Mouse (Mus musculus): ENCODE measurements at regions not wholly inside any gene's neighbourhood (a gene's known extent, or its start where the extent isn't known, plus 50 kb on each side); places are given as distances from the start of the nearest gene placed in this dataset.

DNA sequence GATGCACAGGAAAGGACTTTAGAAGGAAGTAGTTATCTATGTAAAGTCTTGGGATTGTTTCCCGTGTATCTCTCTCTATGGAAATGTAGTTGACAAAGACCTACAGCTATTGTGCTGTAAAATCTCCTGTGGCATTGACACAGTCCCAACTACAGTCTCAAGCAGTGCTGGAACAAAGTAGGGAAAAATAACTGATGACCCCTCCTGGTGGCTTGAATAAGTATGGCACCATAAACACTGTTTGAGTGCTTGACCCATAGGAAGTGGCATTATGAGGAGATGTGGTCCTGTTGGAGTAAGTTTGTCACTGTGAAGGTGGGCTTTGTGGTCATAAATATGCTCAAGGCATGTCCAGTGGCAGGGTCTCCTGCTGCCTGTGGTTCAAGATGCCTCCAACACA lies 928.4 kb upstream of the Mms22l start:
- Histone ChIP-seq H3K4me3 (replicated peaks) (no peak overlapping the region), H3K9ac (no peak overlapping the region), H3K9me3 (replicated peaks) (no peaks in the 10 kb centered on the region), H3K27me3 (no peaks in the 10 kb centered on the region), H3K27ac (replicated peaks) (no peak overlapping the region), H3K4me2 (replicated peaks) (no peak overlapping the region), H3K36me3 (no peaks in the 10 kb centered on the region), H3K4me1 (no peaks in the 10 kb centered on the region)
- 70% methylated on average over 1 of the region's 1 CpGs for WGBS
- no peak for ATAC-seq (ENCODE audit: insufficient number of reproducible peaks, low FRiP score, low TSS enrichment, low read depth)

DNA sequence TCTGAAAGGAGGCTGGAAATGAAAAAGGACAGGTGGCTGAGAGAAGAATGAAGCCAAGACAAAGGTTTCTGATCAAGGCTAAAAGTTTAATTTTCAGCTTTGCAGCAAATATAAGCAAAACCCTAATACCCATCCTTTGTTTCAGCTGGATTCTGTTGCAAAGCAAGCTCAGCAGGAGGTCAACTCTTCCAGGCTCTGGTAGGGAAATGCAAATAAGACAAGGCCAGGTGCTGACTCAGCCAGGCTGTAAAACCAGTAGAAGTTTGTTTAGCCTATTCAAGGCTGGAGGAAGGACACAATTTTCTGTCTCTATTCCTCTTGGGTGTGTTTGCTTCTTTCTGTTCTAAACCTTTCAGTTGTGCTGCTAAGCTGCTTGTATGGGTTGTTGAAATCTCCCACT lies 923.2 kb upstream of the Mms22l start:
- Histone ChIP-seq H3K4me1 (no peaks in the 10 kb centered on the region), H3K36me3 (no peaks in the 10 kb centered on the region)

DNA sequence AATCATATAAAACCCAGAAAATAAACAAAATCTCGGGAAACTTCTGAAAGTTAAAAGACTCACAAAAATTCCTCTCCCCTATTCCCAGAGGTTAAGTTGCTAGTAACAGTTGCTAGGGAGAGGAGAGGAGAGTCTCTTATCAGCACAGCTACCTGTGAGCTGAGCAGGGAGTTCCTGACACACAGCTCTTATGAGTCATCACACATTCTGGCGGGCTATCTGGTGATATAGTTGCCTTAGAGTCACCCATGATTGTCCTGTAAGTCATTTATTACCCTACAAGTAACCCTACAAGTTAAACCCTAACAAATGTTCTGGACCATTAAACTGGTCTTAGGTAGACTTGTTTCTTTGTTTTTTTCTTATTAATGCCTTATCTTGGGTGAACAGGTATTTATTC lies 908.8 kb upstream of the Mms22l start:
- 50% methylated on average over 2 of the region's 2 CpGs for WGBS
- no peaks in the 10 kb centered on the region for H3K4me1 ChIP-seq
- H3K27me3 ChIP-seq: no peaks in the 10 kb centered on the region
- H3K4me3 ChIP-seq (replicated peaks): no peak overlapping the region
- no peaks in the 10 kb centered on the region for H3K36me3 ChIP-seq
- no peaks in the 10 kb centered on the region for H3K9me3 ChIP-seq (replicated peaks)
- H3K27ac ChIP-seq (replicated peaks): no peak overlapping the region
- ATAC-seq (ENCODE audit: insufficient number of reproducible peaks, low FRiP score, low TSS enrichment, low read depth): no peak
- H3K9ac ChIP-seq: no peak overlapping the region
- H3K4me2 ChIP-seq (replicated peaks): no peak overlapping the region

More for the DNA sequence above, 923.2 kb upstream of the Mms22l start:
- no peak overlapping the region for H3K4me3 ChIP-seq (replicated peaks)
- ATAC-seq (ENCODE audit: insufficient number of reproducible peaks, low FRiP score, low TSS enrichment, low read depth): no peak
- no peak overlapping the region for H3K27ac ChIP-seq (replicated peaks)
- no peak overlapping the region for H3K9ac ChIP-seq
- H3K27me3 ChIP-seq: no peaks in the 10 kb centered on the region
- H3K4me2 ChIP-seq (replicated peaks): no peak overlapping the region
- H3K9me3 ChIP-seq (replicated peaks): no peaks in the 10 kb centered on the region

DNA sequence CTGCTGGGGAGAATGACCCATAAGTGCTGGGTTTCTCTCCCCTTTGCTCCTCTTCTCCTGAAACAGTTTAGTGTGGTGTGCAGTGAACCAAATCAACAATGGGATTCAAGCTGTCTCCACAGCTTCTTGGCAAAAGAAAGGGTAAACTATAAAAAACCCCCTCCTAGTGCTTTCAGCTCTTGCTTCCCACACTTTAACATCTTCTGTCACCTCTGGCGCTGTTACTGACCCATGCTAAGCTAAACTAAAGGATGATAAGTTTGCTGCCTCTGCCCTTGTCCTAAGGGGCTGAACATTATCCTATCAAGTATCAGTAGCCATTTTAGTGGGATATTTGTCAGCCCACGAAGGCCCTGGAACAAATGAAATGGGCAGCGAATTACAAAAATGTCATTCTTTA lies 905.4 kb upstream of the Mms22l start:
- no peak overlapping the region for H3K27ac ChIP-seq (replicated peaks)
- no peaks in the 10 kb centered on the region for H3K4me1 ChIP-seq
- no peaks in the 10 kb centered on the region for H3K9me3 ChIP-seq (replicated peaks)
- 60% methylated on average over 3 of the region's 3 CpGs for WGBS
- H3K36me3 ChIP-seq: no peaks in the 10 kb centered on the region
- no peak overlapping the region for H3K9ac ChIP-seq
- no peak overlapping the region for H3K4me3 ChIP-seq (replicated peaks)
- ATAC-seq (ENCODE audit: insufficient number of reproducible peaks, low FRiP score, low TSS enrichment, low read depth): no peak
- no peaks in the 10 kb centered on the region for H3K27me3 ChIP-seq
- no peak overlapping the region for H3K4me2 ChIP-seq (replicated peaks)

DNA sequence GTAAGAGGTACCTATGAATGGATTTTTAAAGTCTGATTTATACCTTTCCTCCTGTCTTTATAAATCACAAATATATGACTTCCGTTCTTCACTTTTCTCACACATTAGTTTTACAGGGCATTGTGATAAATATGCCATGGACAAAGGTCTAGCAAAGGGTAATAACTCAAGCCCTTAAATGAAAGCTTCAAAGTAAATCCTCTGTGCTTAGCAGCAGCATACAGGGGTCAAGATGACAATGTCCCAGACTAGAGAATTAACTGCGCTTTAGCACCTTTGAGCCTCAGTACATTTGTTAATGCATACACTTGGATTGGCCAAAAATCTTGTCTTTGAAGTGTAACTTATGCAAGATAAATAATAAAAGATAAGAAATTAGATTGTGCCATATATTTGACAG lies 904.7 kb upstream of the Mms22l start:
- H3K4me2 ChIP-seq (replicated peaks): no peak overlapping the region
- no peak for ATAC-seq (ENCODE audit: insufficient number of reproducible peaks, low FRiP score, low TSS enrichment, low read depth)
- no peaks in the 10 kb centered on the region for H3K4me1 ChIP-seq
- H3K36me3 ChIP-seq: no peaks in the 10 kb centered on the region
- no peak overlapping the region for H3K4me3 ChIP-seq (replicated peaks)
- WGBS: 90% methylated on average over 2 of the region's 2 CpGs
- no peaks in the 10 kb centered on the region for H3K9me3 ChIP-seq (replicated peaks)
- H3K27me3 ChIP-seq: no peaks in the 10 kb centered on the region
- no peak overlapping the region for H3K9ac ChIP-seq
- H3K27ac ChIP-seq (replicated peaks): no peak overlapping the region

DNA sequence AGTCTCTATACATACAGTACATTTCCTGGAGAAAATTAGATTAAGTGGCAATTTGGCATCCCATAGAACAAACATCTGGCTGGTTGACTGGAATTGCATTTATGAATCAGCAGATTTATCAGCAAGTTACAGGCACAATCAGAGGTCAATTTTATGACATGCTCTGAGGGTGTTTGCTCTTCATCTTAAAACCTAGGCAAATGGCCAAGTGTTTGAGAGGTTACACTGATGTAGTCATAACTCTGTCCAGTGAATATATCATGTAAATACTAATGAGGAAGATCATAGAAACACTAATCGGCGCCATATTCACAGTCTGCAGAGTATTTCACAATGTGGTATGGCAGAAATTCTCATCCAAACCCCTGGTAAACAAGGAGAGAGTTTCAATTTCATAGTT lies 896.2 kb upstream of the Mms22l start:
- no peak for ATAC-seq (ENCODE audit: insufficient number of reproducible peaks, low FRiP score, low TSS enrichment, low read depth)

DNA sequence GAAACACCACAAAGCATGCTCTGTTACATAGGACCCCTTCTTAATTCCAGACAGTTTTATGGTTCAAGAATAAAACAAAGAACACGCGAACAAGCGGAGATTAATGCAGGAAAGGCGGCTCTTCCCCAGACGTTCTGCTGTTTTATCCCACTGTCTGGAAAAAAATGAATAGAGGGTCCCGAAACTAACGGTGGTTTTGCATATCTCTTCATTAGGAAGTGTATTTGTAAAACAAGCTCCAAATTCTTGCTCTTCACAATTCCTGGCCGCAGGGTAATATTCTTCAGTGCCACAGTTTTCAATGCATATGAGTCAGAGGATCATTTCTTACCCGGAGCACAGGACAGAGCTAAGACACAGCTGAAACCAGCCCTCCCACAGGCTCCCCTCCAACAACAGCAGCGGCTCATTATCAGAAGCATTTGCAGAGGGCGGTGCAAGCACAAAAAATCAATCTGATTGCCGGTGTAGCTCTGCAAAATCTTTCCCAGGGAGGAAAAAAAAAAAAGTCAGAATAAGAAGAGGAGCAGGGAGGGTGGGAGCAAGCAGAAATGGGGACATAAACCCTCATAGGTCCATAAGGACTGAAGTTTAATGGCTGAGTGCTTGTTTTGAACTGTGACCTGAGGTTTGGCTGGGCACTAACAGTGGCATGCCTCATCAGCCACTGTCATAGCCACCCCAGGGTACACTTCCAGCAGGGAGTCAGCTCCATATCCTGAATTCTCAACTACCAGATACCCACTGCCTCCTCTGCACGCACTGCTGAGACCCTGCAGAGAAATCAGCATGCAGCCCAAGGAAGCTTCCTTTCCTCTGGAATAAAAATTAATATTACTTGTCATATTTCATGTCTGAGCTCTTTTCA lies 894.6 kb upstream of the Mms22l start:
- Histone ChIP-seq H3K9ac (no peak overlapping the region), H3K27ac (replicated peaks) (0 out of 2 replicates have a peak overlapping the region, but pooled peaks have one; percentile 1), H3K4me2 (replicated peaks) (peak overlapping the region; percentile 36), H3K4me1 (peaks cover 9% of the 10 kb centered on the region; the same call in 1 of the 2 replicates), H3K36me3 (no peaks in the 10 kb centered on the region), H3K27me3 (no peaks in the 10 kb centered on the region), H3K9me3 (replicated peaks) (no peaks in the 10 kb centered on the region), H3K4me3 (replicated peaks) (no peak overlapping the region)
- ATAC-seq (ENCODE audit: insufficient number of reproducible peaks, low FRiP score, low TSS enrichment, low read depth): no peak
- WGBS: 23% methylated on average over 13 of the region's 13 CpGs

More for the DNA sequence above, 896.2 kb upstream of the Mms22l start:
- H3K27me3 ChIP-seq: no peaks in the 10 kb centered on the region
- no peak overlapping the region for H3K4me3 ChIP-seq (replicated peaks)
- H3K27ac ChIP-seq (replicated peaks): no peak overlapping the region
- WGBS: 89% methylated on average over 2 of the region's 2 CpGs
- H3K4me1 ChIP-seq: peaks cover 9% of the 10 kb centered on the region; the same call in 1 of the 2 replicates
- no peak overlapping the region for H3K9ac ChIP-seq
- H3K4me2 ChIP-seq (replicated peaks): no peak overlapping the region
- H3K9me3 ChIP-seq (replicated peaks): no peaks in the 10 kb centered on the region
- H3K36me3 ChIP-seq: no peaks in the 10 kb centered on the region

DNA sequence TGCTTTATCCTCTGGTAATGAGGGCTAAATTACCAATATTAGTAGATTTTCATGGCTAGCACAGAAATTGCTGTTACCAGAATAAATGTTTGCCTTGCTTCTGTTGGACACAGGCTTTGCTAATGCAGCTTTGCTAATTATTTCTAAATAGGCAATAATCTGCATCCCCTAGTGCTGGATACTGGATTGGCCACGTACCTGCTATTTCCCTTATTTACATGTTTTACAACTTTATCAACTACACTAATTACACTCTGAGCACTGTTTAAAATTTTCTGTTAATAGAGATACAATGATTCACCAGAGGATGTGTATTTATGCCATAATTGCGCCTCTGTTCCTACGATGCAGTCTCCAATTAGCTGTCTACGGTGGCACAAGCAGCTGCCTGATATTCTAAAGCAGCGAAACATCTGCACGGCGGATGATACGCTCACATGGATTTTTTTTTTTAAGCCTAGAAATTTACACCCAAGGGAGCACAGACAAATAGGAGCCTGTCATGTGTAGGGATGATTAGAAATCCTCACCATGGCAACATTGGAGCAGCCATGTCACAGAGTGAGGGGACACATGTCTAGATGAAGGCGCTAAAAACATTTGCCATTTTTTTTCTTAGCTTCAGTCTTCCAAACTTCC lies 893.8 kb upstream of the Mms22l start:
- WGBS: 59% methylated on average over 9 of the region's 9 CpGs
- ATAC-seq (ENCODE audit: insufficient number of reproducible peaks, low FRiP score, low TSS enrichment, low read depth): no peak
- no peaks in the 10 kb centered on the region for H3K36me3 ChIP-seq
- H3K4me2 ChIP-seq (replicated peaks): no peak overlapping the region
- H3K4me1 ChIP-seq: peaks cover 9% of the 10 kb centered on the region; the same call in 1 of the 2 replicates
- no peak overlapping the region for H3K27ac ChIP-seq (replicated peaks)
- H3K9me3 ChIP-seq (replicated peaks): no peaks in the 10 kb centered on the region
- H3K27me3 ChIP-seq: no peaks in the 10 kb centered on the region
- no peak overlapping the region for H3K4me3 ChIP-seq (replicated peaks)
- no peak overlapping the region for H3K9ac ChIP-seq

DNA sequence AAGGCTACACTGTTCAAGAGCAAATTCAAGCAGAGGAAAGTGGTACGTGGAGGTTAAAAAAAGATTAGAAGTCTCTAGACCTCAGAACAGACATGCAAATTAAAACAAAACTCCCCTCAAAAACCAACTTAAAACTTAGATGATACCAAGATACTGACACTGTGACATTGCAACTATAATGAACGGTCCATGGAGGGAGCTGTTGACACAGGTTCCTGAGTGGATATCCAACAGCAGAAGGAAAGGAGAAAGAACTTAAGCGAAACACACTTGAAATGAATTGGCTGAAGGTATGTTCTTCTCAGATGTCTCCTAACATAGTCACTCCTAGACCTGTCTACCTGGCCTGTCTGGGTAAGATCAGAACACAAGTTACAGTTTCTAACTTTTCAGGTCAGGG lies 888.9 kb upstream of the Mms22l start:
- Histone ChIP-seq H3K36me3 (no peaks in the 10 kb centered on the region), H3K9me3 (replicated peaks) (no peaks in the 10 kb centered on the region), H3K4me3 (replicated peaks) (no peak overlapping the region), H3K4me1 (no peaks in the 10 kb centered on the region), H3K9ac (no peak overlapping the region), H3K4me2 (replicated peaks) (no peak overlapping the region), H3K27me3 (no peaks in the 10 kb centered on the region), H3K27ac (replicated peaks) (no peak overlapping the region)
- WGBS: 69% methylated on average over 3 of the region's 3 CpGs
- no peak for ATAC-seq (ENCODE audit: insufficient number of reproducible peaks, low FRiP score, low TSS enrichment, low read depth)

DNA sequence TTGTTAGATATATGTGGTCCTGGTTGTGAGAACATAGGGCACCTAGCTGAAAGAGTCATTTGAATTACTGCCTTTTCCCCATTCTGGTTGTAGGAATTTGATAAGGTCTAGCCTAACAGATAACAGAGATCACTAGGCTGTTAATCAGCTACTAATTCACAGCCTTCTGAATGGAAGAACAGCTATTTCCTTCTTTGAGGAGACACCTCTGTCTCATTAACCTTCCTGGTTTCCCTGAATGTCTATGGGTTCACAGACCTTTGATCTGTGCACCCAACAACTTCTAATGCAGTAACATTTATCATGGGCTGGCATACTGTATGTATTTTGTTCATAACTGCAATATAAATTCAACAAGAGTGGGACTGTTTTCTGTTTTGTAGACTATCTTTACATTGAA lies 875.0 kb upstream of the Mms22l start:
- H3K27ac ChIP-seq (replicated peaks): no peak overlapping the region
- no peak overlapping the region for H3K4me2 ChIP-seq (replicated peaks)
- no peaks in the 10 kb centered on the region for H3K36me3 ChIP-seq
- H3K4me3 ChIP-seq (replicated peaks): no peak overlapping the region
- no peak for ATAC-seq (ENCODE audit: insufficient number of reproducible peaks, low FRiP score, low TSS enrichment, low read depth)
- H3K9me3 ChIP-seq (replicated peaks): no peaks in the 10 kb centered on the region
- H3K27me3 ChIP-seq: no peaks in the 10 kb centered on the region
- H3K4me1 ChIP-seq: no peaks in the 10 kb centered on the region
- H3K9ac ChIP-seq: no peak overlapping the region

DNA sequence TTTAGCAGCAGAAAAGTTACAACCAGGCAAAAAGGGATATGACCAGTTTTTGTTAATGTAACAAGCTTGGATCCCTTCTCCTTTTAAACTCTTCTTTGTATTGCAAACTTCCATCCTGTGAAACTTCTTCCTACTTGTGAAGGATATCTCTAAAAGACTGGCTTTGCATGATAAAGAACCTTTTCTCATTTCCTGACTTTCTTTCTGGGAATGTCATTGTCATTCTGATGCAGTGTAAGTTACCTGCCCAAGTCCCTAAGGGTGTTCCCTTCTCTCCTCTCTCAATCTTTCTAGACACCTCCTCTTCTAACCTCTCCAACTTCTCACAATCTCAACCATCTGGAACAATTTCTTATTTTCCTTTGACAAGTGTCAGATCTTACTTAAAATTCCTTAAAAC lies 874.0 kb upstream of the Mms22l start:
- Histone ChIP-seq H3K9me3 (replicated peaks) (no peaks in the 10 kb centered on the region), H3K4me2 (replicated peaks) (no peak overlapping the region), H3K36me3 (no peaks in the 10 kb centered on the region), H3K4me3 (replicated peaks) (no peak overlapping the region), H3K27ac (replicated peaks) (no peak overlapping the region), H3K9ac (no peak overlapping the region), H3K27me3 (no peaks in the 10 kb centered on the region), H3K4me1 (no peaks in the 10 kb centered on the region)
- no peak for ATAC-seq (ENCODE audit: insufficient number of reproducible peaks, low FRiP score, low TSS enrichment, low read depth)
